Mouse (Mus musculus) CD8-positive naive resting alpha-beta T cell, adult 2 months (primary cell): ENCODE measurements around the gene Sptan1.
"Not testable (repeated sequence)": the region's sequence is repeated elsewhere in the genome, so short reads cannot be mapped to it uniquely, and the experiment has no call there.

ENCODE experiments used
- DNase-seq, 2 experiments: peaks; one replicate each; pipeline ENCODE4 v3.0.0; 2022; ENCODE audit warnings: low read depth in 2 of 2, low spot score in 2 of 2

Sptan1 gene

GRCm38 (mm10) chr2:29991962-29992361 lies 26.6 kb downstream of the Sptan1 start:
- DNase-seq = no peak

- DNase-seq = no peak
Observed at GRCm38 (mm10) chr2:30009101-30009500, 43.7 kb downstream of the Sptan1 start.

- DNase-seq = no peak
Observed at GRCm38 (mm10) chr2:30010840-30011281, 45.5 kb downstream of the Sptan1 start.

GRCm38 (mm10) chr2:30014326-30014966 lies 49.1 kb downstream of the Sptan1 start:
- no peak for DNase-seq

- DNase-seq = no peak
Observed at GRCm38 (mm10) chr2:30025454-30025853, 60.1 kb downstream of the Sptan1 start.

- no peak for DNase-seq
Observed at GRCm38 (mm10) chr2:30026997-30027396, 61.6 kb downstream of the Sptan1 start.

- DNase-seq = peak in 1 of 2 experiments; percentile 18
Observed at GRCm38 (mm10) chr2:30032244-30032846, 67.0 kb downstream of the Sptan1 start.

- DNase-seq = no peak
Observed at GRCm38 (mm10) chr2:30032957-30033356, 67.6 kb downstream of the Sptan1 start.

GRCm38 (mm10) chr2:30037762-30038161 lies 72.4 kb downstream of the Sptan1 start:
- DNase-seq = no peak

- no peak for DNase-seq
Observed at GRCm38 (mm10) chr2:30038370-30038769, 73.0 kb downstream of the Sptan1 start.

GRCm38 (mm10) chr2:30039687-30040086 lies 74.3 kb downstream of the Sptan1 start:
- no peak for DNase-seq

GRCm38 (mm10) chr2:30042445-30042844 lies 77.1 kb downstream of the Sptan1 start:
- peak; percentile 71 to 81 for DNase-seq

GRCm38 (mm10) chr2:30044550-30044949 lies 79.2 kb downstream of the Sptan1 start:
- no peak for DNase-seq

- DNase-seq = no peak
Observed at GRCm38 (mm10) chr2:30047127-30047526, 81.8 kb downstream of the Sptan1 start.

GRCm38 (mm10) chr2:30048101-30048501 lies 82.7 kb downstream of the Sptan1 start:
- peak in 1 of 2 experiments; percentile 12 for DNase-seq

- DNase-seq = peak; percentile 96 to 99
Observed at GRCm38 (mm10) chr2:30048699-30049388, 83.5 kb downstream of the Sptan1 start, which contains the start of gene Wdr34. Wdr34 (minus strand) TSS chr2:30048881.

GRCm38 (mm10) chr2:30049831-30050230 lies 84.5 kb downstream of the Sptan1 start:
- no peak for DNase-seq

GRCm38 (mm10) chr2:30051992-30052761 lies 86.8 kb downstream of the Sptan1 start:
- no peak for DNase-seq

- not testable (repeated sequence) for DNase-seq
Observed at GRCm38 (mm10) chr2:30055310-30055709, 90.0 kb downstream of the Sptan1 start.

GRCm38 (mm10) chr2:30056736-30057135 lies 91.4 kb downstream of the Sptan1 start:
- no peak for DNase-seq

GRCm38 (mm10) chr2:30057223-30057904 lies 92.0 kb downstream of the Sptan1 start, which contains the start of gene Set:
Set (plus strand) TSS chr2:30057378.
- DNase-seq = no peak
